Mouse (Mus musculus) liver, adult 2 months (tissue): Measurements from ENCODE around the gene Rnf26.
A peak's percentile ranks its signal among the peaks of the same experiment; 100 is the strongest.

Experiments
- CTCF ChIP-seq: fragments of 200-500 bp; IDR thresholded peaks from 2 replicates; pipeline ENCODE4 v1.5.1; 2011; ENCODE audit warnings: low read depth, low read length, control low read depth
- POLR2A ChIP-seq: fragments of 200-500 bp; IDR thresholded peaks from 2 replicates; pipeline ENCODE4 v1.6.1; 2011; ENCODE audit warnings: low read length, control low read depth; ENCODE audit not compliant: insufficient read depth; ENCODE audit errors: extremely low read depth

DNA sequence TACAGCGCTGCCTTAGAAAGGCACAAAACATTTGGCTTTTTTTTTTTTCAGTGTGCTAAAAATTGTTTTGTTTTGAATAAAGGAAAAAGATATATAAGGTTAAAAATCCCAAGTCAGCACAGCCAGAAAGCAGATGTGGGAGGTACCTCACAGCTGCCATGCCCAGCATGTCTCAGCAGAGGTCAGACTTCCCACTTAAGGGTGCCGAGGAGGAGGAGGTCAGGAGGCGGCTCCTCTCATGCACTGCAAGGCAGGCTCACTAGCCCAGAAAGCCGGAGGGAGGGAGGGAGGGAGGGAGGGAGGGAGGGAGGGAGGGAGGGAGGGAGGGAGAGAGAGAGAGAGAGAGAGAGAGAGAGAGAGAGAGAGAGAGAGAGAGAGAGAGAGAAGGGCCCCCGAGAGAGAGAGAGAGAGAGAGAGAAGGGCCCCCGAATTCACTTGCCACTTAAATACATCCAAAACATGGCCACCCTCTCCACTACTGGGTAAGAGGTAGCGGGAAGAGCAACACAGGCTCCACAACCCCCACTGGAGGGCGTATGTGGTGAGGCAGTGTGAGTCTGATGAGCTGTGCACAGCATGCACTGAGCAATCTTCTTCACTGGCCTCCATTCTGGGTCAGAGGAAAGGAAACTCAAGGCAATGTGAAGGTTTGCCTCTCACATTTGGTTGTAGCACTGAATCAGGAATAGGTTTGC is 30.9 kb upstream of the Rnf26 start:
- no peak for TF ChIP-seq POLR2A
- peak; percentile 36 for TF ChIP-seq CTCF
